Mouse (Mus musculus) liver, embryonic 16.5 days (tissue): ENCODE results near the gene Gm6367. TPM values are rescaled to one million over a fixed set of nuclear protein-coding genes. Genes with fewer than 3 reads are reported as not detected.
"Not testable (repeated sequence)": the region's sequence is repeated elsewhere in the genome, so short reads cannot be mapped to it uniquely, and the experiment has no call there.

Experiments
- ATAC-seq: fragments of 200-750 bp; cut with Nextera tagmentation; 2 replicates; pipeline ENCODE4 v1.8.0; 2017; ENCODE audit warnings: low read depth, mild to moderate bottlenecking, moderate number of reproducible peaks, moderate library complexity
- H3K27ac ChIP-seq: fragments of 300-500 bp; sonication (generic); 2 replicates; pipeline ENCODE4 v1.5.1; 2014; ENCODE audit warnings: mild to moderate bottlenecking, low read length
- H3K27me3 ChIP-seq: fragments of 300-500 bp; sonication (generic); 2 replicates; pipeline ENCODE4 v1.6.1; 2014; ENCODE audit warnings: low read depth, low read length, mixed read lengths; ENCODE audit not compliant: control insufficient read depth, insufficient read depth
- H3K36me3 ChIP-seq: fragments of 300-500 bp; sonication (generic); 2 replicates; pipeline ENCODE4 v1.6.1; 2014; ENCODE audit warnings: mild to moderate bottlenecking; ENCODE audit not compliant: control insufficient read depth, insufficient read depth
- H3K4me1 ChIP-seq: fragments of 300-500 bp; sonication (generic); 2 replicates; pipeline ENCODE4 v1.6.1; 2014; ENCODE audit warnings: low read depth, low read length, mixed read lengths; ENCODE audit not compliant: control insufficient read depth
- H3K4me2 ChIP-seq: fragments of 300-500 bp; sonication (generic); 2 replicates; pipeline ENCODE4 v1.6.1; 2014; ENCODE audit warnings: low read depth, low read length, mixed read lengths
- H3K4me3 ChIP-seq: fragments of 300-500 bp; sonication (generic); 2 replicates; pipeline ENCODE4 v1.5.1; 2014; ENCODE audit warnings: low read depth, mild to moderate bottlenecking, low read length
- H3K9ac ChIP-seq: fragments of 300-500 bp; sonication (generic); 2 replicates; pipeline ENCODE4 v1.6.1; 2014; ENCODE audit warnings: low read depth, low read length
- H3K9me3 ChIP-seq: fragments of 300-500 bp; sonication (generic); replicated peaks from 2 replicates; pipeline ENCODE4 v1.6.1; 2016; ENCODE audit warnings: low read length; ENCODE audit not compliant: control insufficient read depth
- WGBS: fragments of 180-500 bp; shearing (Covaris S2); extraction: QIAGEN DNeasy Blood & Tissue Kit; methylation state at CpG from one replicate; pipeline ENCODE4 v1.1.7; 2014; ENCODE audit not compliant: insufficient replicate concordance; 5-methylcytosine and 5-hydroxymethylcytosine counted together
- polyA plus RNA-seq: library from polyadenylated mRNA; unstranded; fragments of >200 nt; fragmentation: Nextera tagmentation; extraction: Ambion mirVana; gene quantifications from 2 replicates; pipeline ENCODE4 v1.2.1, GENCODE M21; 2015

Gm6367 gene
- not detected in 2 replicates for polyA plus RNA-seq

- not testable (repeated sequence) for H3K4me3 ChIP-seq, H3K4me2 ChIP-seq, H3K9ac ChIP-seq, H3K27ac ChIP-seq, H3K9me3 ChIP-seq, ATAC-seq, H3K36me3 ChIP-seq, H3K4me1 ChIP-seq, H3K27me3 ChIP-seq
- no CpG with 5 or more reads among the region's 2 CpGs for WGBS
Measured at GRCm38 (mm10) chr5:94988326-94988725, at the start of gene Gm6367. Gene Gm6367, plus strand, starts transcription at chr5:94988626.

Other genes starting within 250 kb of the Gm6367 start
- gene Gm3183, start 123.2 kb upstream of the Gm6367 start, polyA plus RNA-seq = not detected in 2 replicates
- gene Gm7942, start 118.3 kb downstream of the Gm6367 start, polyA plus RNA-seq = not detected in 2 replicates
- not detected in 2 replicates for gene Gm16513, start 194.0 kb downstream of the Gm6367 start, polyA plus RNA-seq